Mouse (Mus musculus) layer of hippocampus, adult 6 months (tissue): ENCODE data around the gene Pla2g2d. TPM values are rescaled to one million over a fixed set of nuclear protein-coding genes. Genes with fewer than 3 reads are reported as not detected.

Source experiments
- long read RNA-seq, 2 experiments: library from polyadenylated mRNA; unstranded; transcript quantifications; one replicate each; pipeline ENCODE4 v2.0.0; 2019 to 2020
- polyA plus RNA-seq: library from polyadenylated mRNA; unstranded; fragments of <200 nt; fragmentation: Nextera tagmentation; gene quantifications from 2 replicates; pipeline ENCODE4 v1.2.3, GENCODE M21; 2021

The Pla2g2d gene
- 0.30 and 0.74 TPM in 2 replicates for polyA plus RNA-seq
- long read RNA-seq, experiment 1, partial matches to known transcripts: 0 of 1 reads
- long read RNA-seq, experiment 1, other reads (novel, unspliced or antisense): 0 of 1 reads
- long read RNA-seq, experiment 2, partial matches to known transcripts: 0 of 1 reads
- long read RNA-seq, experiment 2, other reads (novel, unspliced or antisense): 0 of 1 reads

GRCm38 (mm10) chr4:138775435-138775834 is at the start of gene Pla2g2d:
Gene Pla2g2d, plus strand, starts transcription at chr4:138775735.

GRCm38 (mm10) chr4:138737031-138737430 is 38.5 kb upstream of the Pla2g2d start, which contains the start of gene Ubxn10:
Gene Ubxn10, minus strand, starts transcription at chr4:138737167.

GRCm38 (mm10) chr4:138757416-138757815 is 18.1 kb upstream of the Pla2g2d start, which contains the start of gene Pla2g2f:
Gene Pla2g2f, minus strand, starts transcription at chr4:138757626.

Other genes starting within 250 kb of the Pla2g2d start
- 2.0 and 3.8 TPM in 2 replicates for gene Vwa5b1, start 139.9 kb upstream of the Pla2g2d start, polyA plus RNA-seq
- gene Pla2g2c, start 50.9 kb upstream of the Pla2g2d start, polyA plus RNA-seq: 0.30 and 0.31 TPM in 2 replicates
- gene Ubxn10, start 38.6 kb upstream of the Pla2g2d start, polyA plus RNA-seq: 1.3 and 2.8 TPM in 2 replicates
- 0.78 and 0.90 TPM in 2 replicates for gene Pla2g2f, start 18.1 kb upstream of the Pla2g2d start, polyA plus RNA-seq
- gene Pla2g5, start 87.7 kb downstream of the Pla2g2d start, polyA plus RNA-seq: 1.9 TPM in 1 of 2 replicates, not detected in the other
- gene Gm13030, start 98.2 kb downstream of the Pla2g2d start, polyA plus RNA-seq: not detected in 2 replicates
- not detected in 2 replicates for gene Pla2g2e, start 102.2 kb downstream of the Pla2g2d start, polyA plus RNA-seq
- gene Otud3, start 138.2 kb downstream of the Pla2g2d start, polyA plus RNA-seq: 1.5 and 2.2 TPM in 2 replicates
- not detected in 2 replicates for gene Rnf186, start 191.4 kb downstream of the Pla2g2d start, polyA plus RNA-seq
- 1.4 and 3.3 TPM in 2 replicates for gene Tmco4, start 197.2 kb downstream of the Pla2g2d start, polyA plus RNA-seq